Mouse (Mus musculus) cerebellum, postnatal 10 days (tissue): ENCODE measurements around the gene Clip2.

Source experiments
- DNase-seq, 2 experiments: peaks; one replicate each; pipeline ENCODE4 v3.0.0; 2021; ENCODE audit warnings: mixed read lengths in 2 of 2

Gene Clip2

GRCm38 (mm10) chr5:134560450-134561171 lies 8.4 kb upstream of the Clip2 start:
- DNase-seq: no peak

- no peak for DNase-seq
Measured at GRCm38 (mm10) chr5:134560071-134560449, 7.8 kb upstream of the Clip2 start, which contains the start of gene Syna. TSS of gene Syna (minus strand) at chr5:134560171.

- peak; percentile 84 to 90 for DNase-seq
Measured at GRCm38 (mm10) chr5:134555463-134556164, 3.4 kb upstream of the Clip2 start.

- DNase-seq: no peak
Measured at GRCm38 (mm10) chr5:134553951-134554546, 1.8 kb upstream of the Clip2 start.

- DNase-seq: peak; percentile 83 to 88
Measured at GRCm38 (mm10) chr5:134551233-134552109, 763 bp downstream of the Clip2 start.

- DNase-seq: peak; percentile 45 to 47
Measured at GRCm38 (mm10) chr5:134550836-134551232, 1.4 kb downstream of the Clip2 start.

- DNase-seq: no peak
Measured at GRCm38 (mm10) chr5:134549640-134550168, 2.5 kb downstream of the Clip2 start.

GRCm38 (mm10) chr5:134548306-134548705 lies 3.9 kb downstream of the Clip2 start:
- DNase-seq: no peak

GRCm38 (mm10) chr5:134546790-134547189 lies 5.4 kb downstream of the Clip2 start:
- peak; percentile 44 to 60 for DNase-seq

GRCm38 (mm10) chr5:134545242-134545629 lies 7.0 kb downstream of the Clip2 start:
- peak; percentile 45 to 62 for DNase-seq

GRCm38 (mm10) chr5:134544516-134545241 lies 7.6 kb downstream of the Clip2 start:
- peak; percentile 68 to 78 for DNase-seq

GRCm38 (mm10) chr5:134541640-134542039 lies 10.6 kb downstream of the Clip2 start:
- no peak for DNase-seq

GRCm38 (mm10) chr5:134540881-134541280 lies 11.4 kb downstream of the Clip2 start:
- DNase-seq: peak; percentile 49 to 58

GRCm38 (mm10) chr5:134539891-134540290 lies 12.3 kb downstream of the Clip2 start:
- peak; percentile 80 for DNase-seq

- no peak for DNase-seq
Measured at GRCm38 (mm10) chr5:134536036-134536435, 16.2 kb downstream of the Clip2 start.

- no peak for DNase-seq
Measured at GRCm38 (mm10) chr5:134532417-134532816, 19.8 kb downstream of the Clip2 start.

- peak; percentile 63 to 74 for DNase-seq
Measured at GRCm38 (mm10) chr5:134531585-134531984, 20.6 kb downstream of the Clip2 start.

- DNase-seq: peak; percentile 99
Measured at GRCm38 (mm10) chr5:134530830-134531229, 21.4 kb downstream of the Clip2 start.

GRCm38 (mm10) chr5:134528488-134528887 lies 23.7 kb downstream of the Clip2 start:
- DNase-seq: peak in 1 of 2 experiments; percentile 39

- peak; percentile 61 to 74 for DNase-seq
Measured at GRCm38 (mm10) chr5:134525971-134526711, 26.1 kb downstream of the Clip2 start.

- DNase-seq: no peak
Measured at GRCm38 (mm10) chr5:134523728-134524127, 28.5 kb downstream of the Clip2 start.
